Mouse (Mus musculus) heart, postnatal 4 days (tissue): ENCODE measurements at regions not wholly inside any gene's neighbourhood (a gene's known extent, or its start where the extent isn't known, plus 50 kb on each side); places are given as distances from the start of the nearest gene placed in this dataset.

ENCODE experiments used
- DNase-seq: peaks from one replicate; pipeline ENCODE4 v3.0.0; 2021

- DNase-seq = no peak
Measured at GRCm38 (mm10) chr15:33759496-33759895, 598.2 kb downstream of the 9430069I07Rik start.

- DNase-seq = no peak
Measured at GRCm38 (mm10) chr15:33758771-33759170, 598.9 kb downstream of the 9430069I07Rik start.
